Mouse (Mus musculus) T-helper 1 cell (primary cell): ENCODE measurements around the gene Ntn5.
"Not testable (repeated sequence)": the region's sequence is repeated elsewhere in the genome, so short reads cannot be mapped to it uniquely, and the experiment has no call there.

Source experiments
- in situ Hi-C: fragments of 300-600 bp; cut with MboI, MseI; formaldehyde crosslinking; loops from one replicate; pipeline ENCODE4 v1.15.1; 2025; ENCODE audit warnings: high pct_unique_total_duplicates

The Ntn5 gene

DNA sequence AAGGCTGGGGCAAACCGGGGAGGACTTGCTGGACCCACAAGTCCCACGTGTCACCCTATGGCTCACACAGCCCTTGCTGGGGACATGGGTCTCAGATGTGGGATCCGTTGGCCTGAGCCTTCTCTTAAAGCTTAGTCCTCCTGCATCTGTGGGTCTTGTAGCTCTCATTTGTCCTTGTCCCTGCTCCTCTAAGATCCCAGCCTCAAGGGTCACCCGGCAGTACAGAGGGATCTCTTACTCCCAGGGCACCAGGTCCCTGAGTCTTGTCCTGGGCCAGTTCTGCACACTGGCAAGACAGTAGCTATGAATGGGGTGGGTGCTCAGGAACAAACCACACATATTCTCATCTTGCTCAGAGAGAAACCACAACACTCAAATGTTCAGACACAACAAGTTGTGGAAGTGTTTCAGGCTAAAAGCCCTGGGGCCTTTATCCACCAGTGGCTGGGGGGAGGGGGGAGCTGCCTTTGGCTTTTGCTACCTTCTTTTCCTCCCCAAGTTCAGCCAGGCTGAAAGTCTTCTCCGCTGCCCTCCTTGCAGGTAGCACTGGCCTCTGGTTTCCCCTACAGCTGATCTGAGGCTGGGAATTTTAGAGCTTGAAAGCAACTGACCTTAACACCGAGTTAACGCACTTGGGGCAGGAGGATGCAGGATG, at the start of gene Ntn5:
Gene Ntn5, plus strand, starts transcription at position 627 of the 655 bp plus-strand sequence.
- in situ Hi-C loops, result no loop called here

DNA sequence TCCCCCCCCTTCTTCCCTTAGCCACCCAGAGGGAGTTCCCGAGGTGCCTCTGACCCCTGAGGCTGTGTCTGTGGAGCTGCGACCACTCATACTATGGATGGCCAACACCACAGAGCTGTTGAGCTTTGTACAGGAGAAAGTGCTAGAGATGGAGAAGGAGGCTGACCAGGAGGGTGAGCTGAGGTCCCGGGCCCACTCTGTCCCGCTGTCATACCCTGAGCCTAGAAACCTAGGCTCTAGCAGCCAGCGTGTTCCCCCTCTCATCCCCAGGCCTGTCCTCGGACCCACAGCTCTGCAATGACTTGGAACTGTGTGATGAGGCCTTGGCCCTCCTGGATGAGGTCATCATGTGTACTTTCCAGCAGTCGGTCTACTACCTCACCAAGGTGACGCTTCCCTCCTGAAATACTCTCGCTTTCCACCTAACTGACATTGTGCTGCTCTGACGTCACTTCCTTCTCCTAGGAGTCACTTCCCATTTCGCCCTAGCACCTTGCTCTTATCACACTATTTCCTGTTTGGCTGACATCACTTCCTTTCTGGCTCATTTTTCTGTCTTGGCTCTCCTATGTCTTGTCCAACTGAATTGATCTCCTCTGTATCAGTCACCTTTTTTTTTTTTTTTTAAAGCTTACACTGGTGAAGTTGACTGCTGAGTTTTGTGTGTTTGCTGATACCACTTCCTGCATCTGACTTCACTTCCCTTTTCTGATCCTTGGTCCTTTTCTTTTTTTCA, 48.7 kb upstream of the Ntn5 start:
- in situ Hi-C loops, result no loop called here

DNA sequence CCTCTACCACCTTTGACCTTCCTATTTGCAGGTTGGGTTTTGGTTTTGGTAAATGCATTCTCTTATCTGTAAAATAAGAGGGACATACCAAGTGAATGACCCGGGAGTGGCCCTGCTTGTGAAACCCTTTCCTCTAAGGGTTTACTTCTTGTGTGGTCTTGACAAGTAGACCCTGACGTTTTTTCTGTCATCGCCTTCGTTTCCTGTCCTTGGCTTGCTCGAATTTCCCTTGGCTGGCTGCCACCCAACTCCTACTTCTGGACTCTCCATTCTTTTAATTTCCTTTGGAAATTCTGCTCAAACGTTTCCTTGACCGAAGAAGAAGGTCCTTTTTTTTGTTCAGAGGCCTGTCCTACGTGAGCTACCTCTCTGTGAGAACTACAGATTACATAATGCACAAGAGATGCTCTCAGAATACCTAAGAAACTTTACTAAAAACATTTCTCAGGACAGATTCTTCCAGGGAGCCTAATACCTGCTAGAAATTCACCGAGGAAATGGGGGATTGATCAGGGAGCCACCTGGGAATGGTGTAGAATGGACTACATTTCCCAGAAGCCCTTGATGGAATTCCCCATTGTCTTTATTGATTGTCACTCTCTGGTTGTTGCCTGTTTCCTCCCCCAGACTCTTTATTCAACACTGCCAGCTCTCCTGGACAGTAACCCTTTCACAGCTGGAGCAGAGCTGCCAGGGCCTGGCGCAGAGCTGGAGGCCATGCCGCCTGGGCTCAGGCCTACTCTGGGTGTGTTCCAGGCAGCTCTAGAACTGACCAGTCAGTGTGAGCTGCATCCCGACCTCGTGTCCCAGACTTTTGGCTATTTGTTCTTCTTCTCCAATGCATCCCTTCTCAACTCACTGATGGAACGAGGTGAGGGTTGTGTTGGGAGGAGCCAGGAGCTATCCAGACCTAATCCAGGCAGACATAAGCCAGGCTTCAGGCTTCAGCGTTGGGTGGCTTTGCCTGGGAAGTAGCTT, 47.8 kb upstream of the Ntn5 start:
- in situ Hi-C loops, result no loop called here

DNA sequence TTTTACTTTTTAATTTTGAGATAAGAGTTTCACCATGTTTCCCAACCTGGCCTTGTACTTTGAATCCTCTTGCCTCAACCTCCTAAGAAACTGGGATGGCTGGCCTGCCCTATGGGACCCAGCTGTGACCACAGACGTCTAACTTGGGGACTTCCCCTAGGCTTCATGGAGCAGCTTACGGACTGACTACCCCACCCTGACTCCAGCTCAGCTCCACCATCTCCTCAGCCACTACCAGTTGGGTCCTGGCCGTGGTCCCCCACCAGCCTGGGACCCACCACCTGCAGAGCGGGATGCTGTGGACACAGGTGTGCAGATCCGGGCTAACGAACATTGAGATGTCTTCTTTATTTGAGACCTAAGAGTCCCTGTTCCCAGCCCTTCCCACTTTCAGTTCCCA, 46.1 kb upstream of the Ntn5 start:
- in situ Hi-C loops, result no loop called here

DNA sequence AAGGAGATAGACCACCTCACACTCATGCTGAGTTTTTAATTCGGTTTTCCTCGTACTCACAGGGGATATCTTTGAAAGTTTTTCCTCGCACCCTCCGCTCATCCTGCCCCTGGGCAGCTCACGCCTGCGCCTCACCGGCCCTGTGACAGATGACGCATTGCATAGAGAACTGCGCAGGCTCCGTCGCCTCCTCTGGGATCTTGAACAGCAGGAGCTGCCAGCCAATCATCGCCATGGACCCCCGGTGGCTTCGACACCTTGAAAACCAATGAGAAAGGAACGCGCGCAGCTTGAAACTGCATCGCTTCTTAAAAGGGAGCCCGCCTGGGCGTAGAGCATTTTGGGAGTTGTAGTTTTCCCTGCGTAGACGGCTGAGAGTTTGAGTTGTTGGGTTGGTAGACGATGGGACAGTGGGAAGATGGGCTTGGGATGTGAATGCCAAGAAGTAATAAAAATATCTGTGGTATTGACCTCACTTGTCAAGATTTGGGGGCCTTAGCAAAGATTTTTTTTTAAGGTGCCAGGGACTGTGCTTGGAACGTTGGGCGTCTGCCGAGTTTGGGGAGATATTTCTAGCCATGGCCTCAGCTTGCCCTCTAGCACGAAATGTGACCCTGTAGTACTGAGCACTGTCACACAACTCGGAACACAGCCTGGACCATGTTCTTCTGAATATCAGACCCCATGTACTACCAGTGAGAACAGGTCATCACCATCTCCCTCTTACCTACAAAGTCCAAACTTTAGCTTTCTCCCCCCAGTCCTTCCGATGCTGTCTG, 45.0 kb upstream of the Ntn5 start:
- in situ Hi-C loops, result no loop called here

DNA sequence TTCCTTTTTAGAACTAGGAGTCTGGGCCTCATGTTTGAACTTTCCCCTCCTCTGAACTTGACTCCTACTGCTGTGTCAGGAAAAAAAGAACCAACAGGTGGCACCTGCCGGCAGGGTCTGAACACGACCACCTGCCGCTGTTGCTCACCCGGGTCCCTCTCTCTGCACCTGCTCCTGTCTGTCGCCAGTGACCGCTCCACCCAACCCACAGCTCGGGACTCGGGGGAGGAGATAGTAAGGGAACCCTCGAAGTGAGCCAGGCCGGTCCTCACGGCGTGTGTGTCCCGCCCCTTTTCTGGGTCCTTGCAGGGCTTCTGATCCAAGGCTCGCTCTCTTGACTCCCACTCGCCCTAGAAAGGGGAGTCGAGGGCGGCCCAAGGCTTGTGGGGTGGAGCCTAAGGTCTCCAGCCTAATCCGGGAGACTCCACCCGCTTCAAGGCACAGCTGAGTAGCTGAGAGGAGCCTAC, 44.2 kb upstream of the Ntn5 start, which contains the start of gene Mamstr:
Gene Mamstr, plus strand, starts transcription at position 417 of the 467 bp plus-strand sequence.
- in situ Hi-C loops, result no loop called here

DNA sequence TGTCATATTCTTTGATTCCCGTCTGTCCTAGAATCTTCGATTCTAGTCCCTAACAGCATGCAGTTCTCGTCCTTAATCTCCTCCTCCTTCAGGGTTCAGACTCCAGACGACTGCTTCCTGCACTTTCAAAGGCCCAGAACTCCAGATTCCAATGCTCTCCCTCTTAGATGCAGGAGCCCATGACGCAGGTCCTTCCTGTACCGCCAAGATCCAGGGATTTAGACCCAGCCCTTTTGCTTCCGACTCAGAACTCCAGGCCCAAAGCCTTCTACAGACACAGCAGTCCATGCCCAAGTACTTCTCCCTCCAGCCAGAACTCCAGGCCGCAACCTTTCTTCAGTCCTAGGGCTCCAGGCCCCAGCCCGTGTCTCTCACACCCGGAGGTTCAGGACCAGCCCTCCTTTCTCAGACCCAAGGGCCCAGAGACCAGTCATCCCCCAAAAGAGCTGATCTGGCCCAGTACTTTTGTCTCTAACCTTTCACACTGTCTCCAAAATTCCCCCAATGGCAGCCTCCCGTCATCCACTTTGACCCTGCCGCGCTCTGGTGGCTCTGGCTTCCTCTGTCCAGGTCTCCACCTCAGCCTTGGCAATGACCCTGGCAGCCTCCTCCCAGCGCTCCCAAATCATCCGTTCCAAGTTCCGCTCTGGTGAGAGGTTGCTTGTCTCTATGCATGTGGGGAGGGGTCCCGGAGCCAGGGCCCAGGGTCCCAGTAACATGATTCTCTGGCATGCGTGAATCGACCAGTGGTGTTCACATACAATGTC, 43.4 kb upstream of the Ntn5 start:
- in situ Hi-C loops, result no loop called here

DNA sequence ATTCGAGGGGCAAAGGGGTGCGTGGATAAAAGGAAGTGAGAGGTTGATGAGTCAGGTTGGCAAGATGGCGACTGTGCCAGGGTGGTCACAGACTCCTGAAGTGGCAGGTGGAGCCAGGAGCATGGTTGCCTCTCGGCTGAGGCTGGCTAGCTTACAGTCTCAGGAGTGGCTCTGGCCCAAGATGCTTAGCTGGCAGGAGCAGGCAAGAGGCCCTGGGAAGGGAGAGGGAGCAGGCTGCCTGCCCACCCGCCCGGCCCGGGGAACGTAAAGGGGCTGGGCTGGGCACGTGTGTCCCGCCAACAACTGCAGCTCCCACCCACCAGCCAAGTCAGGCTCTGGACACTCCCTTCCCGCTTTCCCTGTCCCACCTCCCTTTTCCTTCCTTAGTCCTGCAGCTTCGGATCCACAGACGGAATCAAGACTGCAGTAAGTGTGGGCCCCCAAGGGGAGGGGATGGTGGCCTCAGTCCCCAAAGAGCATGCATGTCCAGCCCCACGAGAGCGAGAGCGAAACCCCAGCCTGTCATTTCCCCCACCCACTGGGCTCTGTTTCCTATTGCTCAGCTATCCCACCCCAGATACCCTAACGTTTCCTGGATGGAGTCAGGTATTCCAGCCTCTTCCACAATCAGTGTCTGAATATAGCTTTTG, 42.3 kb upstream of the Ntn5 start:
- in situ Hi-C loops, result no loop called here

DNA sequence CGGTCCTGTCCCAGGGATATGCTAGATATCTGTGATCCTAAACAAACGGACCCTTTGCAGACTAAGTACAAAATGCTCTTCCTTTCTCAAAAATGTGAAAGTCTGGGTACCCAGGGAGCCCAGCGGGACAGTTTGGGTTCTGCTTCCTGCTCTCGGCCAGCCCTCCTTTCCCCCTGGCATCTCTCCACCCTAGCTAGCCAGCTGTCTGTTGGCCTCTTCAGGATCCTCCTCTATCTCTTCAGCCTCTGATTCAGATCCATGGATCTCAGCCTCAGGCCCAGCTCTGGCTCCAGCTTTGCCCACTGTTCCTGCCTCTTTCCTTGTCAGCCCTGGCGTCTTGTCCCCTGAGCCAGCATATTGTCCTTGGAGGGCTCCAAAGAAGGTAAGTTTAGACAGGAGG, 41.7 kb upstream of the Ntn5 start:
- in situ Hi-C loops, result no loop called here

DNA sequence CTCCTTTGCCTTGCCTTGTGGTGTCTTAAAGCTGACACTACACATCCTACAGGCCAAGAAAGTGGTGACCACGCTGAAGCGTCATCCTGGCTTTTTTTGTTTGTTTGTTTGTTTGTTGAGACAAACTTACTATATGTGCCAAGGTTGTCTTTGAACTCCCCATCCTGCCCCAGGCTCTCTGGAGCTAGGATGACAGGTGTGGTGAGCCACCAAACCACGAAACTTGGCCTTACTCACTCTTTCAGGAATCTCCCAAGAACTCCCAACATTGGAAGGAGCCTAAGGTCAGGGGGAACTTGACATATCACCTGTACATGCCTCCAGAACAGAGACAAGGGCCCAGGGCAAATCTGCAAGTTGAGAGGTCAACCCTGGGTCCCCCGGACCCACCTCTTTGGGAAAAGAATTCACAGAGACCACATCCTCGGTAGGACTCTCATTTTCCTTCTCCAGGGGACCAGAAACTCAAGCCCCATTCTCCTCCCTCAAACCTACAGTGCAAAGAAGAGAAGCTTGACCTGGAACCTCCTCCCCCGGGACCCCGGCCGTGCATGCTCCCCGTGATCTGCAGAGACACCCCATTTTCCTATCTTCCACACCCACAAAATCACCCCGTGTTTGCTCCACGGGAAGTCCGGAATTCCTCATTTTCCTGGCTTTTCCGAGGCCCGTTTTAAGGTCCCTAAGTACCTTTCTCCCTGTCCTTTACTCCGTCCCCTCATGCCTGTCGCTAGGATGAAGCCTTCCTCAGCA, 41.1 kb upstream of the Ntn5 start:
- in situ Hi-C loops, result no loop called here

DNA sequence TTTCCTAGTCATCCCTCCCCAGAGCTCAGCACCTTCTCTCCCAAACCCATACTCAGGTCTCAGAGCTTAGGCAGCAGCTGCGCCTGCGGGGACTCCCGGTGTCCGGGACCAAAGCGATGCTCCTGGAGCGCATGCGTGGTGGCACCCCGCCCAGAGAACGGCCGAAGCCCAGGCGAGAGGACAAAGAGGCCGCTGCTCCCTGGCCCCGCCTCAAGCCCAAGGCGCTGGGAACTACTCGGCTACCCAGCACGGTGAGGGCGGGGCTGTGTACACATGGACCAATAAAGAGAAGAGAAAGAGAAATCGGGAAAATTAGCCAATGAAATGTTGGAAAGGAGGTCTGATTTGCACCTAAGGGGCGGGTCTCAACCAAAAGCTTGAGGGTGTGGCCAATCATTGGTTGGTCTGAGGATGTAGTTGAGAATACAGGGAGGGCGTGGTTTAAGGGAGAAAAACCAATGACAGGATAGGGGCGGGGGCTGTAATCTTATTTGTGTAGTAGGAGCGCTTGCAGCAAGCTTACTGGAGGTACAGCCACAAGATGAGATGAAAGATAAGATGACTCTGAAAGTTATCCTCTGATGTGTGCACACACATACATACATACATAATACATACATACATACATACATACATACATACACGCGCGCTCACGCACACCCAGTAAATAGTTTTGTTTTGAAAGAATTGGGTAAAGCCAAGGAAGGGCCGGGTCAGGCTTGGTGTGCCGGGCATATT, 40.2 kb upstream of the Ntn5 start:
- in situ Hi-C loops, result no loop called here

DNA sequence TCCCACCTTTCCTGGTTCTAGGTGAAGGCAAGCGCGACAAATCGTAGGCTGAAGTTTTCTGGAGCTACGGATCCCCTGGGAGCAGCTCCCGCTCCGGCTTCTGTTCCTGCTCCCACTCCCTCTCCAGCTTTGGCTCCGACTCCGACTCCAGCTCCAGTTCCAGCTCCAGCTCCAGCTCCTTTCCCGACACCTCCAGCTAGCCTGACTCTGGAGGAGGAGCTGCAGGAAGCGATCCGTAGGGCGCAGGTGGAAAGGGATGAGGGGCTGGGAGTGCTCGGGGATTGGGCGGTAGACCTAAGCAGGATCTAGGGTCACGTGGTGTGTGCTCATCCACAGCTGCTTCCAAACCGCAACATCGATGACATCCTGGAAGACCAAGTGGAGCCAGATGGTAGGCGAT, 39.6 kb upstream of the Ntn5 start:
- in situ Hi-C loops, result no loop called here

DNA sequence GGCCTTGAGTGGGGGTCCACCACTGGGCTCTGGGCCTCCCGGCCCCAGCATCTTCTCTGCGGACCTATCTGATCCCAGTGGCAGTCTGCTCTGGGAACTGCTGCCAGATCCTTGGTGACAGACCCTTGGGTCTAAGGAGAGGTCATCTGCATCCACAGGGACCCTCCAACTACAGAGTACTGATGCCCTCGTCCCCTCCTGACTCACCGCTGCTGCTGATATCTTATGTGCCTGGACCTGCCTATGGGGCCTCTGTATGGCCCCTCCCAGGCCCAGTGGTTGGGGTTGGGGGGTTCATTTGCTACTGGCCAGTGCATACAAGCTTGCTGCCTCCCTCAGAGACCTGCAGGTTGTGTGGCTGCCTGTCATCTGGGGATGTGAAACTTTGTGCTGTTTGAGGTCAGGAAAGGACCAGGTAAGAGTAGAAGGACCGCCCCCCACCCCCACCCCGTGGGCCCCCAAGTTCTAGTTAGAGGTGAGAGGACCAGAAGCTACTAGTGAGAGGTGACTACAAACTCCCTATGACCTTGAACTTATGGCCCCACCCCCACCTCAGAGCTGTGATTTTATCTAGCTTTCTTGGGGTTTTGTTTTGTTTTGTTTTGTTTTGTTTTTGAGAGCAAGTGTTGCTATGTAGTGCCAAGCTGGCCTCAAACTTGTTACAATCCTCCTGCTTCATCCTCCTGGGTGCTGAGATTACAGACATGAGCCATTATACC, 38.8 kb upstream of the Ntn5 start:
- in situ Hi-C loops, result no loop called here

DNA sequence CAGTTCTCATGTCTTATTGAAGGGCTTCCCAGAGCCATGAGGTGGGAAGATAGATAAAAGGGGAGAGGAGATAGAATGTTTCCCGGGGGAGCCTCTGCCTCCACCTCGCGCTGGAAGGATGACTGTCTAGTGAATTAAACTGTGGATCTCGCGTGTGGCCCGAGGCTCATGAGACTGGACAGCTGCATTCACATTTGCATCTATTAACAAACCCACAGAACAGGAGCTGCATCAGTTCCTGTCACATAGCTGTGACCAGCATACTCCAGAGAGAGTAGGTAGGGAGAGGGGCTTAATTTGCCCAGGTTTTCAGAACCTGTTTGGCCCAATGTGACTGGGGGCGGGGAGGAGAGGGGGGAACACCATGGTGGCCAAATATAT, 38.2 kb upstream of the Ntn5 start:
- in situ Hi-C loops, result no loop called here

DNA sequence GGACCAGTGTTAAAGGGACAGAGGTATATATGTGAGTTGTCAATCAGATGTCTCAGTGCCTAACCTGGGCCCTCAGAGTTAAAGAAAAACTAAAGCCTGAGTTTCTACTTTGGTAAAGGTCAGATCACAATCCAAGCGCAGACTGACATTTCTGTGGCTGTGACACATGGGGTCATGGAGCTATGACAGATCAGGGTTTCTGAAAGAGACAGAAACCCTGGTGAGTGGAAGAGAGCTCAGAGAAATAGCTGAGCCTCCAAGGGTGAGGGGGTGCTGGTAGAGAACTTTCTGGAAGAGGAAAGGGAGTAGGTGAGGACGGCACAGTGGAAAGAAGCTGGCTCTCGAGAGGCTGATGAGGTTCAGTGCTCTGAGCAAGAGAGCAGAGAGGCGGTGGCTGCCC, 37.2 kb upstream of the Ntn5 start:
- in situ Hi-C loops, result no loop called here

DNA sequence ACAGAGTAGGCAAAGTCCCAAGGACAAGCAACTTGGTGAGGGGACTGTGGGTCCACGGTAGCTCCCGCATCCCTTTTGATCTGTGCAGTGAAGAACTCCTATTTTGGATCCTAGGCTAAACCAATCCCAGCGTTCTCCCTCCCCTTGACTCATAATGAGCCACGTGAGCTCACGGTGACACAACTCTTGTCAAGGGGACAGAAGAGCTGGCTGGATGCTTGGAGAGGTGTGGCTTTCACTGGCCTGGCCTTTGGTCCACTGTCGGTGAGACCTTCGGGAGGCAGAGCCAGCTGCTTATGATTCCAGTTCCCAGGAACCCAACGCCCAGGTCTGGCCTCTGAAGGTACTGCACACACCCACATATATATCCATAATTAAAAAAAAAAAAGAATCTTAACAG, 34.5 kb upstream of the Ntn5 start:
- in situ Hi-C loops, result no loop called here

DNA sequence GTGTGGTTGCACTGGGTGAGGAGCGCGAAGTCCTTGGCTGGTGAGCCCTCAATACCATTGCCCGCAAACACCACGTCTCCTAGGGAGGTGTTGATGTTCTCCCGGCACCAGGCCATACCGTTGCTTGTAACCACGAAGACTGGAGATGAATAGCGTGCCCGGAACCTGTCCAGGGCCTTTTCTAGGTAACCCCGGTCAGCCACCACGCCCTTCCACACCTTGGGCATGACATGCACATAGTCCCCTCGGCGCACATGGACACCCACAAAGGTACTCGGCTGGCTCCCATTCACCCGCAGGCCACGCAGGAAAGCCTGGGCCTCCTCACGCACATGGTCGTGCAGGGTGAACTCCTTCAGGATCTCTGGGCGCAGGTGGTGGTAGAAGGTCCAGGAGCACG, 33.3 kb upstream of the Ntn5 start:
- in situ Hi-C loops, result not testable (repeated sequence)

DNA sequence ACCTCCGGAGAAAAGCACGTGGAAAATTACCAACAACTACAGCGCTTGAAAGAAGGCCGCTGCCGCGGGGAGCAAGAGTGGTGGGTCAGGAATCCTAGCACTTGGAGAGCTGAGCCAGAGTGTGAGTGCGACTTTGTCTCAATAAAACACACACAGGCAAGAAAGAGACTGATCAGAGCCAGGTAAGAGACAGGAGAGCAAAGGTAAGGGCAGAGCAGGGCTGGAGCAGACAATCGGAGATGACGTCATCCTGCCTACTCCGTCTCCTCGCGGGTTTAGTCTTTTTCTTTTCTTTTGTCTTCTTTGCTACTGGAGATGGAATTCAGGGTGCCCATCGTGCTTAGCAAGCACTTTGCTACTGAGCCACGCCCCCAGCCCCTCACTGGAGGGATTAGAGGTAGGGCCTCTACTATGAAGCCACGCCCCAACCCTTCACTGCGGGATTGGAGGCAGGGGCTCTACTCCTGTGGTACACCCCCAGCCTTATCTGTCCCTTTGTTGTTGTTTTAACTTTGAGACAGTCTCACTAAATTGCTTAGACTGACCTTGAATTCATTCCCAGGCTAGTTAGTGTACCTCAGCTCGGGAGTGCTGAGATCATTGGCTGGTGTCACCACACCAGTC, 29.3 kb upstream of the Ntn5 start:
- in situ Hi-C loops, result no loop called here
